Mouse (Mus musculus) heart, embryonic 15.5 days (tissue): Measurements from ENCODE around the gene Ehd1. TPM values are rescaled to one million over a fixed set of nuclear protein-coding genes. Genes with fewer than 3 reads are reported as not detected.
A peak's percentile ranks its signal among the peaks of the same experiment; 100 is the strongest.

Experiments used
- ATAC-seq: fragments of 200-750 bp; cut with Nextera tagmentation; replicated peaks from 2 replicates; pipeline ENCODE4 v1.8.0; 2017; ENCODE audit warnings: low read depth, moderate TSS enrichment; ENCODE audit not compliant: insufficient number of reproducible peaks, insufficient read depth, low FRiP score
- H3K27ac ChIP-seq: fragments of 300-500 bp; sonication (generic); 2 replicates; pipeline ENCODE4 v1.5.1; 2015; ENCODE audit warnings: mild to moderate bottlenecking, inconsistent platforms
- H3K27me3 ChIP-seq: fragments of 300-500 bp; sonication (generic); 2 replicates; pipeline ENCODE4 v1.6.1; 2015; ENCODE audit warnings: inconsistent platforms
- H3K36me3 ChIP-seq: fragments of 300-500 bp; sonication (generic); 2 replicates; pipeline ENCODE4 v1.6.1; 2015; ENCODE audit warnings: mild to moderate bottlenecking, inconsistent platforms
- H3K4me1 ChIP-seq: fragments of 300-500 bp; sonication (generic); replicated peaks from 2 replicates; pipeline ENCODE4 v1.6.1; 2015; ENCODE audit warnings: inconsistent platforms
- H3K4me2 ChIP-seq: fragments of 300-500 bp; sonication (generic); 2 replicates; pipeline ENCODE4 v1.6.1; 2015; ENCODE audit warnings: inconsistent platforms, mild to moderate bottlenecking, moderate library complexity
- H3K4me3 ChIP-seq: fragments of 300-500 bp; sonication (generic); 2 replicates; pipeline ENCODE4 v1.5.1; 2015; ENCODE audit warnings: mild to moderate bottlenecking, inconsistent platforms
- H3K9ac ChIP-seq: fragments of 300-500 bp; sonication (generic); 2 replicates; pipeline ENCODE4 v1.6.1; 2015; ENCODE audit warnings: mild to moderate bottlenecking, inconsistent platforms
- H3K9me3 ChIP-seq: fragments of 300-500 bp; sonication (generic); replicated peaks from 2 replicates; pipeline ENCODE4 v1.6.1; 2016; ENCODE audit warnings: inconsistent platforms
- WGBS: fragments of 180-500 bp; shearing (Covaris S2); methylation state at CpG from one replicate; pipeline ENCODE4 v1.1.7; 2015; ENCODE audit warnings: mixed read lengths; 5-methylcytosine and 5-hydroxymethylcytosine counted together
- polyA plus RNA-seq: library from polyadenylated mRNA; unstranded; fragments of >200 nt; fragmentation: Nextera tagmentation; extraction: Ambion mirVana; gene quantifications from 2 replicates; pipeline ENCODE4 v1.2.1, GENCODE M21; 2015

Ehd1 gene
- polyA plus RNA-seq, 1 experiment from 2014 or later, result 54.1 TPM

GRCm38 (mm10) chr19:6261379-6261778 lies 15.1 kb upstream of the Ehd1 start:
- H3K36me3 ChIP-seq, result peaks cover 50% of the 10 kb centered on the region
- H3K4me1 ChIP-seq, result no peaks in the 10 kb centered on the region
- no peak overlapping the region for H3K4me2 ChIP-seq
- no peak for ATAC-seq
- 90% methylated on average over 14 of the region's 14 CpGs for WGBS
- no peaks in the 10 kb centered on the region for H3K9me3 ChIP-seq
- no peak overlapping the region for H3K4me3 ChIP-seq
- H3K9ac ChIP-seq, result no peak overlapping the region
- no peaks in the 10 kb centered on the region for H3K27me3 ChIP-seq
- H3K27ac ChIP-seq, result no peak overlapping the region

GRCm38 (mm10) chr19:6262222-6262621 lies 14.3 kb upstream of the Ehd1 start:
- 0 out of 2 replicates have a peak, but pooled peaks have one; percentile 6 for ATAC-seq
- Histone ChIP-seq H3K9ac (no peak overlapping the region), H3K27ac (no peak overlapping the region), H3K36me3 (peaks cover 43% of the 10 kb centered on the region), H3K4me1 (no peaks in the 10 kb centered on the region), H3K4me2 (no peak overlapping the region), H3K4me3 (no peak overlapping the region), H3K9me3 (no peaks in the 10 kb centered on the region), H3K27me3 (no peaks in the 10 kb centered on the region)
- WGBS, result 62% methylated on average over 7 of the region's 7 CpGs

- Histone ChIP-seq H3K4me1 (peaks cover 2% of the 10 kb centered on the region), H3K9me3 (no peaks in the 10 kb centered on the region), H3K9ac (no peak overlapping the region), H3K27me3 (no peaks in the 10 kb centered on the region), H3K27ac (no peak overlapping the region), H3K36me3 (peaks cover 37% of the 10 kb centered on the region), H3K4me3 (no peak overlapping the region), H3K4me2 (no peak overlapping the region)
- 88% methylated on average over 8 of the region's 8 CpGs for WGBS
- ATAC-seq, result no peak
These were observed 13.6 kb upstream of the Ehd1 start for GRCm38 (mm10) chr19:6262839-6263433.

GRCm38 (mm10) chr19:6264200-6264599 lies 12.3 kb upstream of the Ehd1 start:
- Histone ChIP-seq H3K9ac (no peak overlapping the region), H3K4me2 (no peak overlapping the region), H3K27ac (no peak overlapping the region), H3K4me1 (peaks cover 3% of the 10 kb centered on the region), H3K27me3 (no peaks in the 10 kb centered on the region), H3K9me3 (no peaks in the 10 kb centered on the region), H3K4me3 (no peak overlapping the region), H3K36me3 (peaks cover 26% of the 10 kb centered on the region)
- no peak for ATAC-seq
- 72% methylated on average over 9 of the region's 9 CpGs for WGBS

DNA sequence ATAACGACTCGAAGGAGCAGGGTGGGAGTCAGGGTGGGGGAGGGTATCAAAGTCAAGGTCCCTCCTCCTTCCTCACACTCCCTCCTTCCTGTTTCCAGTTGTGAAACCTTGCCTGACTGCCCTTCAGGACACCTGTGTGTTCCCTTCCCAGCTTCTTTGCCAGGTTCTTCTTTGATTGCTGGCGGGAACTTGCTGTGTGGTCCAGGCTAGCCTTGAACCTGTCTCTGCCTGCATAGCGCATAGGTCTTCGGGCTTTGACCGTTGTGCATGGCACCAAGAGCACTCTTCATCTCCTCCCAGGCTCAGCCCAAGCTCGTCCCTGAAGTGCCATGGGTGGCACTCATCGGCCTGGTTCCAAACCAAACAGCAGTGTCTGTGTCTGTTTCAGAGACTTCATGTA lies 11.6 kb upstream of the Ehd1 start:
- Histone ChIP-seq H3K9me3 (no peaks in the 10 kb centered on the region), H3K4me3 (no peak overlapping the region), H3K4me2 (no peak overlapping the region), H3K4me1 (peaks cover 3% of the 10 kb centered on the region), H3K27me3 (no peaks in the 10 kb centered on the region), H3K9ac (no peak overlapping the region), H3K36me3 (peaks cover 22% of the 10 kb centered on the region), H3K27ac (no peak overlapping the region)
- WGBS, result 79% methylated on average over 8 of the region's 8 CpGs
- no peak for ATAC-seq

DNA sequence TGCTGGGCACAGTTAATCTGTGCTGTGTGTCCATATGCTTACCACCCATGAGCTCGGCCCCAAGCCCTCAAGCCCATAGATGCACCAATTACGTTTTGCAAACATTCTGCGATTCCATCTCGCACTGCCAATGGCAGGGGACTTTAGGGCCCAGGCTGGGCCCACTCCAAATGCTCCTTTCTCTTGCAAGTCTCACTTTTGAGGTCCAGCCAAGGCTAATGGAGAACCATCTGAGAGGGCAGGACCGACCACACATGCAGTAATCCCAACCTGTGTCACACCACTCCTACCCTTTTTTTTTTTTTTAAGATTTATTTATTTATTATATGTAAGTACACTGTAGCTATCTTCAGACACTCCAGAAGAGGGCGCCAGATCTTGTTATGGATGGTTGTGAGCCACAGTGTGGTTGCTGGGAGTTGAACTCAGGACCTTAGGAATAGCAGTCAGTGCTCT lies 10.8 kb upstream of the Ehd1 start:
- Histone ChIP-seq H3K36me3 (peaks cover 13% of the 10 kb centered on the region), H3K27me3 (no peaks in the 10 kb centered on the region), H3K9me3 (no peaks in the 10 kb centered on the region), H3K4me1 (peaks cover 3% of the 10 kb centered on the region), H3K4me3 (no peak overlapping the region), H3K9ac (no peak overlapping the region), H3K4me2 (no peak overlapping the region), H3K27ac (no peak overlapping the region)
- 75% methylated on average over 6 of the region's 6 CpGs for WGBS
- ATAC-seq, result no peak

DNA sequence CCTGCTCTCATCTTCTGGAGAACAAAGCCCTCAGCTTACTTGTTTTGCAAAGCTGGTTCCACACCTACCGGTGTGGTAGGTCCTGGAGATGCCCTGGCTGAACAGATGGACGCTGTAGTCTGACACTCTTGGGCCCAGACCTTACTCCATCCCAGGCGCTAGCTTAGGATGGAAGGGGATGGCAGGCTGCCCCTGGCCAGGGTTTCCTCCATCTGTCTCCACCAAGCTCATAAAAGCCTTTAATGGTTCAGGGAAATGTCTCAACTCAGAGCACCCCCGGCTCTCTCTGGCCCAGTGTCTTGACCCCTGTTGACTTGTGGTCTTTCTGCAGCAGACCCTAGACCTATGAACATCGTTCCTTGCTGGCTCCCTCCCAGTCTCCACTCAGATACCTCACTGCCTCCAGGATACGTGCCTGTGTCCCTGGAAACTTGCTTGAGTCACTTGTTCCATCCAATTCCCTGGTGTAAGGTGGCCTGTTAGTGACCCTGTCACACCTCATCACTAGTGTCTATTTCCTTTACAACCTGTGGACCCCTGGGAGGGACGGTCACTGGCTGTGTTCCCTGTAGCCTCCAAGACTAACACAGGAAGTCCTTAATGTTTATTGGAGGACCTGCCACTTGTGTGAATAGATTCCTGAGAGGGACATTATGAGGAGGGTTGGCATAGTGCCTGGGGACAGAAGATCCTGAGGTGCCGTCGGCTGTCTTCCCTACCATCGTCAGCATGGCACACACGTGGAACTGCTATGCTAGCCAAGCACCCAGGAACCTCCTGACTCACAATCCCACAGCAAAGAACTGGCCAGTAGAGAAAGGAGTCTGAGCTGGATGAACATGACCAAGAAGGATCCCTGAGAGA lies 9.0 kb upstream of the Ehd1 start:
- H3K27me3 ChIP-seq, result no peaks in the 10 kb centered on the region
- no peak for ATAC-seq
- H3K36me3 ChIP-seq, result no peaks in the 10 kb centered on the region
- H3K9ac ChIP-seq, result no peak overlapping the region
- H3K4me1 ChIP-seq, result peaks cover 5% of the 10 kb centered on the region
- H3K4me3 ChIP-seq, result no peak overlapping the region
- no peak overlapping the region for H3K4me2 ChIP-seq
- WGBS, result 57% methylated on average over 11 of the region's 11 CpGs
- H3K9me3 ChIP-seq, result no peaks in the 10 kb centered on the region
- no peak overlapping the region for H3K27ac ChIP-seq

DNA sequence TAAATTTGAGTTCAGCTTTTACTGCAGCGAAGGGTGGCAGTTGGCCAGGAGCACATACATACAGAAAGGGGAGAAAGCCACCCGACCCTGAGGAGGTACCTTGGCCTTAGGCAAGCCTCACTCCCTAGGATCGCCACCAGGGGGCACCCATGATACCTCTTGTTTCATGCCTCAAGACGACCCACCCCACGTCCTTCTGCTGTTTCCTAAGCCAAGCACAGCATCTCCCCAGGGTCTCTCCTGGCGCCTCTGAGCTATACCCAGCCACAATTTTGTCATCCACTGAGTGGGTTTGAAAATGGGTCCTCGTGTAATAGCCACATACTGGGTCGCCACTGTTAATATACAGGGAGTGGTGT lies 8.4 kb upstream of the Ehd1 start:
- Histone ChIP-seq H3K4me3 (no peak overlapping the region), H3K9ac (no peak overlapping the region), H3K9me3 (no peaks in the 10 kb centered on the region), H3K4me2 (no peak overlapping the region), H3K27ac (no peak overlapping the region), H3K36me3 (no peaks in the 10 kb centered on the region), H3K4me1 (peaks cover 10% of the 10 kb centered on the region), H3K27me3 (no peaks in the 10 kb centered on the region)
- peak; percentile 54 for ATAC-seq
- WGBS, result 9% methylated on average over 8 of the region's 8 CpGs

GRCm38 (mm10) chr19:6268670-6269132 lies 7.8 kb upstream of the Ehd1 start:
- WGBS, result 82% methylated on average over 7 of the region's 7 CpGs

GRCm38 (mm10) chr19:6269798-6270475 lies 6.6 kb upstream of the Ehd1 start:
- ATAC-seq, result no peak
- H3K36me3 ChIP-seq, result no peaks in the 10 kb centered on the region
- WGBS, result 87% methylated on average over 8 of the region's 8 CpGs
- H3K27me3 ChIP-seq, result no peaks in the 10 kb centered on the region
- peaks cover 10% of the 10 kb centered on the region for H3K4me1 ChIP-seq
- H3K4me3 ChIP-seq, result no peak overlapping the region
- H3K27ac ChIP-seq, result no peak overlapping the region
- H3K4me2 ChIP-seq, result no peak overlapping the region
- H3K9me3 ChIP-seq, result no peaks in the 10 kb centered on the region
- no peak overlapping the region for H3K9ac ChIP-seq

More at GRCm38 (mm10) chr19:6268670-6269132, 7.8 kb upstream of the Ehd1 start:
- no peaks in the 10 kb centered on the region for H3K36me3 ChIP-seq
- no peaks in the 10 kb centered on the region for H3K9me3 ChIP-seq
- H3K4me3 ChIP-seq, result no peak overlapping the region
- H3K4me1 ChIP-seq, result peaks cover 10% of the 10 kb centered on the region
- no peak overlapping the region for H3K27ac ChIP-seq
- H3K27me3 ChIP-seq, result no peaks in the 10 kb centered on the region
- no peak overlapping the region for H3K4me2 ChIP-seq
- H3K9ac ChIP-seq, result no peak overlapping the region
- no peak for ATAC-seq

- Histone ChIP-seq H3K9me3 (no peaks in the 10 kb centered on the region), H3K4me2 (no peak overlapping the region), H3K4me1 (peaks cover 16% of the 10 kb centered on the region), H3K4me3 (no peak overlapping the region), H3K27ac (no peak overlapping the region), H3K9ac (no peak overlapping the region), H3K36me3 (no peaks in the 10 kb centered on the region), H3K27me3 (no peaks in the 10 kb centered on the region)
- no peak for ATAC-seq
- 55% methylated on average over 9 of the region's 9 CpGs for WGBS
These were observed 5.9 kb upstream of the Ehd1 start for GRCm38 (mm10) chr19:6270661-6271060.
